Mouse (Mus musculus) lung, postnatal 0 days (tissue): ENCODE results near the gene Togaram2.

ENCODE experiments used
- CTCF ChIP-seq: IDR thresholded peaks from 2 replicates; pipeline ENCODE4 v1.5.1; 2016; ENCODE audit warnings: antibody characterized with exemption, mild to moderate bottlenecking
- EP300 ChIP-seq: IDR thresholded peaks from 2 replicates; pipeline ENCODE4 v1.6.1; 2016; ENCODE audit warnings: antibody characterized with exemption, mild to moderate bottlenecking, control low read depth

GRCm38 (mm10) chr17:71650011-71650410 lies 23.1 kb upstream of the Togaram2 start:
- TF ChIP-seq EP300 (no peak), CTCF (peak; percentile 27)
